Mouse (Mus musculus): ENCODE results near the gene Prdx3.

- TF ChIP-seq CTCF (IDR thresholded peaks at IDR 0.05; ENCODE audit: control insufficient read depth, insufficient read depth, insufficient replicate concordance, low read depth, low read length) (no peak), POLR2A (IDR thresholded peaks at IDR 0.05; ENCODE audit: control insufficient read depth, low read depth, low read length) (no peak)
These were observed 2.1 kb downstream of the Prdx3 start for GRCm38 (mm10) chr19:60872272-60872671.
